Mouse (Mus musculus): ENCODE measurements around the gene Espn. TPM values are rescaled to one million over a fixed set of nuclear protein-coding genes. Genes with fewer than 3 reads are reported as not detected.

The Espn gene
- total RNA-seq, 2 experiments from 2014 or later: 1.5 to 1.8 TPM

Other genes starting within 250 kb of the Espn start
- 10 to 100 TPM; 96.2 to 99.0 TPM for gene Dnajc11, start 218.7 kb downstream of the Espn start, total RNA-seq (2021)
- 10 to 100 TPM; 11.7 to 13.4 TPM for gene Thap3, start 163.4 kb downstream of the Espn start, total RNA-seq (2021)
- gene Phf13, start 156.1 kb downstream of the Espn start, total RNA-seq (2021): 10 to 100 TPM; 14.8 to 15.3 TPM
- gene Klhl21, start 143.6 kb downstream of the Espn start, total RNA-seq (2021): 10 to 100 TPM; 42.3 to 49.2 TPM
- gene Zbtb48, start 124.7 kb downstream of the Espn start, total RNA-seq (2021): 10 to 100 TPM; 10.5 to 11.1 TPM
- under 1 TPM; 0.10 to 0.11 TPM for gene Tas1r1, start 113.8 kb downstream of the Espn start, total RNA-seq (2021)
- gene Nol9, start 113.0 kb downstream of the Espn start, total RNA-seq (2021): 10 to 100 TPM; 11.1 to 13.2 TPM
- gene Plekhg5, start 79.9 kb downstream of the Espn start, total RNA-seq (2021): 10 to 100 TPM; 35.0 to 35.3 TPM
- gene Tnfrsf25, start 36.4 kb downstream of the Espn start, total RNA-seq (2021): 1 to 10 TPM in 1 of 2 experiments, under 1 TPM in 1; 0.88 to 2.2 TPM
- gene Hes2, start 6.5 kb upstream of the Espn start, total RNA-seq (2021): not detected
- gene Acot7, start 25.8 kb upstream of the Espn start, total RNA-seq (2021): 10 to 100 TPM; 54.3 to 58.4 TPM
- 10 to 100 TPM; 30.1 to 30.6 TPM for gene Gpr153, start 121.9 kb upstream of the Espn start, total RNA-seq (2021)
- gene Hes3, start 139.3 kb upstream of the Espn start, total RNA-seq (2021): not detected
- 10 to 100 TPM; 32.1 to 33.3 TPM for gene Icmt, start 144.9 kb upstream of the Espn start, total RNA-seq (2021)
- gene Rnf207, start 166.6 kb upstream of the Espn start, total RNA-seq (2021): 100 to 1,000 TPM; 105 to 116 TPM
- 100 to 1,000 TPM; 312 to 319 TPM for gene Rpl22, start 173.4 kb upstream of the Espn start, total RNA-seq (2021)
- under 1 TPM; 0.17 to 0.18 TPM for gene Chd5, start 186.3 kb upstream of the Espn start, total RNA-seq (2021)